Mouse (Mus musculus) embryonic facial prominence, embryonic 13.5 days (tissue): Measurements from ENCODE around the gene Uri1. TPM values are rescaled to one million over a fixed set of nuclear protein-coding genes. Genes with fewer than 3 reads are reported as not detected.

Experiments used
- ATAC-seq: fragments of 200-750 bp; cut with Nextera tagmentation; 2 replicates; pipeline ENCODE4 v1.8.0; 2017; ENCODE audit warnings: low read depth; ENCODE audit not compliant: insufficient number of reproducible peaks, insufficient read depth, low FRiP score, low TSS enrichment
- H3K27ac ChIP-seq: fragments of 300-500 bp; sonication (generic); 2 replicates; pipeline ENCODE4 v1.5.1; 2015; ENCODE audit warnings: moderate library complexity, mild to moderate bottlenecking, inconsistent platforms
- H3K27me3 ChIP-seq: fragments of 300-500 bp; sonication (generic); 2 replicates; pipeline ENCODE4 v1.6.1; 2015; ENCODE audit warnings: mild to moderate bottlenecking, inconsistent platforms
- H3K36me3 ChIP-seq: fragments of 300-500 bp; sonication (generic); 2 replicates; pipeline ENCODE4 v1.6.1; 2015; ENCODE audit warnings: mild to moderate bottlenecking, inconsistent platforms
- H3K4me1 ChIP-seq: fragments of 300-500 bp; sonication (generic); 2 replicates; pipeline ENCODE4 v1.6.1; 2015; ENCODE audit warnings: inconsistent platforms
- H3K4me2 ChIP-seq: fragments of 300-500 bp; sonication (generic); 2 replicates; pipeline ENCODE4 v1.6.1; 2015; ENCODE audit warnings: moderate library complexity, mild to moderate bottlenecking, inconsistent platforms
- H3K4me3 ChIP-seq: fragments of 300-500 bp; sonication (generic); 2 replicates; pipeline ENCODE4 v1.5.1; 2015; ENCODE audit warnings: mild to moderate bottlenecking, inconsistent platforms
- H3K9ac ChIP-seq: fragments of 300-500 bp; sonication (generic); 2 replicates; pipeline ENCODE4 v1.6.1; 2015; ENCODE audit warnings: mild to moderate bottlenecking, inconsistent platforms
- H3K9me3 ChIP-seq: fragments of 300-500 bp; sonication (generic); 2 replicates; pipeline ENCODE4 v1.6.1; 2016; ENCODE audit warnings: inconsistent platforms
- WGBS: fragments of 180-500 bp; shearing (Covaris S2); methylation state at CpG from one replicate; pipeline ENCODE4 v1.1.7; 2015; ENCODE audit warnings: mixed read lengths; 5-methylcytosine and 5-hydroxymethylcytosine counted together
- polyA plus RNA-seq: library from polyadenylated mRNA; unstranded; fragments of >200 nt; fragmentation: Nextera tagmentation; extraction: Ambion mirVana; gene quantifications from 2 replicates; pipeline ENCODE4 v1.2.1, GENCODE M21; 2015

The Uri1 gene
- polyA plus RNA-seq, 1 experiment from 2014 or later = 44.4 TPM

DNA sequence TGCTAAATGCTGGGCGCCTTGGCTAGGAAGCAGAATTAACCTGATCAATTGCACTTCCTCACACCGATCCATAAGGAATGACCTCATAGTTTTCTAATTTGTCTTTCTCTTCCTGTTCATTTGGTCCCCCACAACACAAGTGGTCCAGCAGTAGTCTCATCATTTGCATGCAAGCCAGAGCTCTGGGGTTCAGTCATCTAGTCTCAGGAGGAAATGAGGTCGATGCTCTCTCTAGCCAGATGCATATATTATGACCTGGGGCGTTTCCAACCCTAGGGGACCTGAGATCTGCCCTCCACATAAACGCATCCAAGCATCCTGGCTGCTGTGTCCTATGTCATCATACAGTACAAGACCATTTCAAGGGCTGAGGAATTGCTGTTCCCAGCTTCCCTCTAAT lies 14.2 kb upstream of the Uri1 start:
- no peak overlapping the region for H3K4me2 ChIP-seq
- H3K9me3 ChIP-seq = no peaks in the 10 kb centered on the region
- H3K4me3 ChIP-seq = no peak overlapping the region
- 74% methylated on average over 5 of the region's 5 CpGs for WGBS
- no peaks in the 10 kb centered on the region for H3K27me3 ChIP-seq
- no peak overlapping the region for H3K27ac ChIP-seq
- H3K9ac ChIP-seq = no peak overlapping the region
- H3K36me3 ChIP-seq = no peaks in the 10 kb centered on the region
- H3K4me1 ChIP-seq = no peaks in the 10 kb centered on the region
- ATAC-seq = no peak

DNA sequence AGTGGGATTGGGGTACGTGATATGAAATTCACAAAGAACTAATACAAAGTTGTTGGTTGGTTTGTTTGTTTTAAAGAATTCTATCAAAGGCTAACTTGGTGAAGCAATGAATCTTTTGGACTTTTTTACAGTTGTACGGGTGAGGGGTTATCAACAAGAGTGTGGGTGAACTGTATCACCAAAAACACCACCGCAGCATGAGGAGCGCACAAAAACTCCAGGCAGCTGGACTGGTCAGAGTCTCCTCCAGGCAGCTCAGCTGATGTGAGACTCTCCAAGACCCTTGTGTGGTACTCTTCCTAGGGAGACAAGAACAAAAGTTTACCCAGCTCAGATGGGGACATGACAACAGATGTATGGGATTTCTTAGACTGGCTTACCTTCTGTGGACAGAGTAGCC lies 7.8 kb upstream of the Uri1 start:
- no peak for ATAC-seq
- H3K9ac ChIP-seq = no peak overlapping the region
- 88% methylated on average over 4 of the region's 4 CpGs for WGBS
- H3K4me1 ChIP-seq = no peaks in the 10 kb centered on the region
- no peak overlapping the region for H3K27ac ChIP-seq
- H3K4me3 ChIP-seq = no peak overlapping the region
- no peaks in the 10 kb centered on the region for H3K36me3 ChIP-seq
- no peaks in the 10 kb centered on the region for H3K27me3 ChIP-seq
- 0 out of 2 replicates have a peak, but pooled peaks cover 5% of the 10 kb centered on the region for H3K9me3 ChIP-seq
- no peak overlapping the region for H3K4me2 ChIP-seq

DNA sequence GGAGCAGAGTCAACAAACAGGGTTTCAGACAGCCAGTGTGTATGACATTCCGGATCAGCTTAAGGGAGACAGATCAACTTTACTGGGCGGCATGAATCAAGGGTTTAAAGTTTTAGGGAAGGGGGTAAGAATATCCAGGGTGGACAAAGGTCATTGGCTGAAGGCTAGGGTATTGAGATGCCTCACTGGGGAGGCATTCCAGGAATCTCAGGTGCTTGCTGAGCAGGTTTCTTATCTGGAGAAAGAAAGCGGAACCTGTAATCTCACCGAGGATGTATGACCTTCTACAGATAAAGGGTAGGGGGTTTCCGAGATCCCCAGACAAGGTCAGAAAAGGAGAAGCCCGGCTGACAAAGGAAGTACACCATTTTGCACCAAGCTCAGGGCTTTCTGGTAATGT lies 7.3 kb upstream of the Uri1 start:
- Histone ChIP-seq H3K27ac (no peak overlapping the region), H3K4me1 (no peaks in the 10 kb centered on the region), H3K9me3 (0 out of 2 replicates have a peak, but pooled peaks cover 5% of the 10 kb centered on the region), H3K36me3 (no peaks in the 10 kb centered on the region), H3K27me3 (no peaks in the 10 kb centered on the region), H3K4me2 (no peak overlapping the region), H3K4me3 (no peak overlapping the region), H3K9ac (no peak overlapping the region)
- ATAC-seq = no peak
- 41% methylated on average over 6 of the region's 6 CpGs for WGBS

DNA sequence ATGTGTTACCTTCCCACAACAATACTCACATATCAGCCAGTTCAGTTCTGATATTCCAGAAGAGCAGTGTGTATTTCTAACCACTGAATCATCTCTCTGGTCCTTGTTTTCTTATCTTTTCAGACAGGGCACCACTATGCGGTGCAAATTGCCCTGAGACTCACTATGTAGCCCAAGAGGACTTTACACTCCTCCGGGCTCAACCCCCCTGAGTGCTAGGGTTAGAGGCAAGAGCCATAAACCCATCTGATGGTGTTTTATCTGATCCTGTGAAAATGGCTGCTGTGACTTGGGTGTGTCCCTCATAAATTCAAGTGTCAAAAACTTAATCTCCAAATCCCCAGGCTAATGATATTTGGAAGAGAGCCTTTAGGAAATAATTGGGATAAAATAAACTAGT lies 6.6 kb upstream of the Uri1 start:
- Histone ChIP-seq H3K4me1 (no peaks in the 10 kb centered on the region), H3K9ac (no peak overlapping the region), H3K4me2 (no peak overlapping the region), H3K36me3 (no peaks in the 10 kb centered on the region), H3K27me3 (no peaks in the 10 kb centered on the region), H3K4me3 (no peak overlapping the region), H3K9me3 (0 out of 2 replicates have a peak, but pooled peaks cover 5% of the 10 kb centered on the region), H3K27ac (no peak overlapping the region)
- no peak for ATAC-seq
- WGBS = 67% methylated on average over 2 of the region's 2 CpGs

DNA sequence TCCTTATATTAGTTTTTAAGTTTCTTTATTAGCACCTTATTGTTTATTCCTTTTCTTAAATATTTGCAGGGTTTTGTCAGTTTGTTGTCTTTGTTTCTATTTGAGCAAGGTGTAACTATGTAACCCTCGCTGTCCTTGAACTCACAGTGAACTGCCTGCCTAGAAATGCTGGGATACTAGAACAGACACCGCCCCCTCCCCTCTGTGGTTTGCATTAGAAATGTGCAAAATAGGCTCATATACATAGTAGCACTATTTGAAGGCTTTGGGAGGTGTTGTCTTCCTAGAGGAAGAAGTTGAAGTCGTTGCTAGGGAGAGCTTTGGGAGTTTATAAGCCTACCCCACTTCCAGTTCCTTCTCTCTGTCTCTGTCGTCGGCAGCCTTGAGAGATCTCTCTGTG lies 5.7 kb upstream of the Uri1 start:
- Histone ChIP-seq H3K9ac (no peak overlapping the region), H3K4me2 (no peak overlapping the region), H3K4me1 (no peaks in the 10 kb centered on the region), H3K36me3 (no peaks in the 10 kb centered on the region), H3K27ac (no peak overlapping the region), H3K4me3 (no peak overlapping the region), H3K27me3 (no peaks in the 10 kb centered on the region), H3K9me3 (0 out of 2 replicates have a peak, but pooled peaks cover 5% of the 10 kb centered on the region)
- ATAC-seq = no peak
- 58% methylated on average over 5 of the region's 5 CpGs for WGBS

DNA sequence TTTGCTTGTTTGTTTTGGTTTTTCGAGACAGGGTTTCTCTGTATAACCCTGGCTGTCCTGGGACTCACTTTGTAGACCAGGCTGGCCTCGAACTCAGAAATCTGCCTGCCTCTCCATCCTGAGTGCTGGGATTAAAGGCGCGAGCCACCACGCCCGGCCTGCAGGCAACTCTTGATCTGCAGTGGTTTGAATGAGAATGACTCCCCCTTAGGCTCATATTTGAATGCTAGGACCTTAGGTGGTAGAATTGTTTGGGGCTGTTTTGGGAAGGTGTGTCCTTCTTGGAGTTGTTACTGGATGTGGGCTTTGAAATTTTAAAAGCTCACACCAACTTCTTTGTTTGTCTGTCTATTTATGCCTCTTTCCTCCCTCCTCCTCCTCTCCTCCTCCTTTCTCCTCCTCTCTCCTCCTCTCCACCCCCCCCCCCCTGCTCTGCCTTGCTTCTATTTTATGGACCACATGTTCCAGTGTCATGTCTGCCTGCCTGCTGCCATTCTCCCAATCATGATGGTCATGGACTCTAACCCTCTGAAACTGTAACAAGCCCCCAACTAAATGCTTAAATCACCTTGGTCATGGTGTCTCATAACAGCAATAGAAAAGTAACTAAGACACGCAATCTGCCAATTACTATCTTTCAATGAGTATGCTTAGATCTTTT lies 4.7 kb upstream of the Uri1 start:
- ATAC-seq = no peak
- H3K9me3 ChIP-seq = 0 out of 2 replicates have a peak, but pooled peaks cover 5% of the 10 kb centered on the region
- H3K9ac ChIP-seq = no peak overlapping the region
- H3K27ac ChIP-seq = no peak overlapping the region
- H3K4me1 ChIP-seq = 0 out of 2 replicates have a peak, but pooled peaks cover 1% of the 10 kb centered on the region
- no peaks in the 10 kb centered on the region for H3K36me3 ChIP-seq
- H3K4me3 ChIP-seq = no peak overlapping the region
- H3K4me2 ChIP-seq = no peak overlapping the region
- 84% methylated on average over 7 of the region's 7 CpGs for WGBS
- H3K27me3 ChIP-seq = no peaks in the 10 kb centered on the region

DNA sequence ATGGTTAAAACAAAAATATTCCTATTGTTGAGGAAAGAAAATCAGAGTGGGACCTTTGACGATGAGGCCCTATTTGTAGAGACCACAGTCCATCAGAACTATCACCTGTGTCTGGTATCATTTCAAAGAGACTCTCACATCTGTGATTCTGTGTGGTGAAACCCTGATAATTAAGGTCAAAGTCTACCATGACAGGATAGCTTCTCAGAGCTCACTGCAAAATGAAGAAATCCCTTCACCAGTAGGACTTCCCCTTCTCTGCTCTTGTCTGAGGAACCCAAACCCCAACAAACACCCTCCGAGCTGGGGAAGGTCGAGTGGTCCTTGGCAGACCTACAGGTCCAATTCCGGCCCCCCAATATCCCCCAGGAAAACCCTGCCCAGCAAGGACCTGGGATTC lies 1.5 kb upstream of the Uri1 start:
- no peak for ATAC-seq
- no peaks in the 10 kb centered on the region for H3K36me3 ChIP-seq
- no peak overlapping the region for H3K9ac ChIP-seq
- WGBS = 81% methylated on average over 4 of the region's 4 CpGs
- no peak overlapping the region for H3K4me2 ChIP-seq
- no peak overlapping the region for H3K27ac ChIP-seq
- 0 out of 2 replicates have a peak, but pooled peaks cover 3% of the 10 kb centered on the region for H3K4me1 ChIP-seq
- no peak overlapping the region for H3K4me3 ChIP-seq
- 0 out of 2 replicates have a peak, but pooled peaks cover 5% of the 10 kb centered on the region for H3K9me3 ChIP-seq
- no peaks in the 10 kb centered on the region for H3K27me3 ChIP-seq

DNA sequence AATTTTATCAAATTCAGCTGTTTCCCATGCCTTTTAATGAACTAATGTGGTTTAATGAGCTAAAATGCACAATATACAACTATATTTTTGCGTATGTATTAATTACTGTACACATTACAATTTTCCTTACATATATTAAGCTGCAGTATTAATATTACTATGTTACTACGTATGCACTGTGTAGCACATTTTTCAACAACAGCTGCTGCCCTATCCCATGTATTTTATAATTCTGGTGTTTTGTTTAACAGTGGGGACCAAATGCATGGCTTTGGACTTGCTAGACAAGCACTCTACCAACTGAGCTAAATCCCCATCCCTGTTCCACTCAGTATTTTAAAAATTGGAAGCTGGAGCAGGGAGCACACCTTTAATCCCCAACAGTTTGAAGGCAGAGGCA lies 3.6 kb downstream of the Uri1 start:
- no peaks in the 10 kb centered on the region for H3K9me3 ChIP-seq
- peak overlapping the region; percentile 67 for H3K4me2 ChIP-seq
- peak overlapping the region; percentile 80 for H3K4me3 ChIP-seq
- H3K27me3 ChIP-seq = no peaks in the 10 kb centered on the region
- H3K4me1 ChIP-seq = 0 out of 2 replicates have a peak, but pooled peaks cover 9% of the 10 kb centered on the region
- ATAC-seq = no peak
- H3K9ac ChIP-seq = peak overlapping the region; percentile 90
- no peak overlapping the region for H3K27ac ChIP-seq
- H3K36me3 ChIP-seq = no peaks in the 10 kb centered on the region
- WGBS = 43% methylated on average over 2 of the region's 2 CpGs

DNA sequence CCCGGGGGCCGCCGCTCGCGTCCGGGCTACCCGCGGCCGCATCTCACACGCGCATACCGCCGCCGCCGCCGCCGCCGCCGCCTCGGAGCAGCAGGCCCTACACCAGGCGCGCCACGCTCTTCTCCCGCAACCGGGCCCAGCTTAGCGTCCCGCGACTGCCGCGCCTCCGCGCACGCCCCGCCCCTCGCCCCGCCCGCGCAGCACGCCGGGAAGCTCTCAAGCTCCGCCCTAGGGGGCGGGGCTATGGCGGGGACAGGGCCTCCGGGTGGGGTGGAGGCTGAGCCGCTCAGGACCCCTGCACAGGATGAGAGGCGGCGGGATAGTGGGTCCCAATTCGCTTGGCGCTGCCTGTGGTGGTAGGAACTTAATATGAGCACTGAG lies 4.0 kb downstream of the Uri1 start:
- peak; percentile 95 for ATAC-seq
- H3K27me3 ChIP-seq = no peaks in the 10 kb centered on the region
- no peaks in the 10 kb centered on the region for H3K36me3 ChIP-seq
- WGBS = under 1% methylated on average over 29 of the region's 49 CpGs
- H3K4me2 ChIP-seq = peak overlapping the region; percentile 67
- peak overlapping the region; percentile 90 for H3K27ac ChIP-seq
- no peaks in the 10 kb centered on the region for H3K9me3 ChIP-seq
- H3K4me3 ChIP-seq = peak overlapping the region; percentile 80
- peak overlapping the region; percentile 90 for H3K9ac ChIP-seq
- H3K4me1 ChIP-seq = peaks cover 12% of the 10 kb centered on the region; the same call in 1 of the 2 replicates

DNA sequence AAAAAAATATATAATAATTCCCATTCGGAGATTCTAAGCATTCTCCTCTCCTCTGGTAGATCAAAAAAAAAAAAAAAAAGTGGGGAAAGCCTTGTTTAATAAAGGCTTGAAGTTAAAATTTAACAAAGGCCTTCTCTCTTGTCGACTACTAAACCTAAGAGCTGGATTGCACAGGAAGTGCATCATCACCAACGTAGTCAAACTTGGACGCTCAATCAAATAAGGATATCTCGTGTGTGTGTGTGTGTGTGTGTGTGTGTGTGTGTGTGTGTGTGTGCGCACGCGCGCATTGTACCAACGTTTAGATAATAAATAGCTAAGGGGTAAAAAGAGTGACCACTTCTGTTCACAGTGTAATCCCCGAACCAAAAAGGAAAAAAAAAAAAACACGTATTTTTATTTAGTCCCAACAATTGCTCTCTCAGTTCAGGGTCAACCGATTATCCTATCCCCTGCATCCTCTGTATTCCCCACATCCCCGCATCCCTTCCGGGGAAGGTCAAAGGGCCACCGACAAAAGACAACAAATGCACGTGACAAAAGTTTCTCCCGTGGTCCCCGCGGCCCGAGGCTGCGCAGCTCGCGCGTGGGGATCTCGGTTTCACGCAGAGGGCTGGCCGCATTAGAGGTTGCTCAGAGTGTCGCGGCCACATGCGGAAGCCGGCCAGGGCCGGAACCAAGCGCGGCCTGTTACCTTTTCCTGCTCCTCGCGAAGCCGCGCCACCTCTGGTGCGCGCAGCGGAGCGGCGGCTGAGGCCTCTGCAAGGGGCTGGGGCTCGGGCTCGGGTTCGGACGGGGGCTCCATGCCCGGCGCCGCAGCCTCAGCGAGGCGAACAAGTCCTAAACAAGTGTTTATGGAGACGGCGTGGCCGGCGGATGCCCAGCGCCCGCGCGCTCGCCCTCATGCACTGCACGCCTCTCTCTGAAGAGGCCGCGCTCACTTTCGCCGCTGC lies 4.7 kb downstream of the Uri1 start:
- Histone ChIP-seq H3K27me3 (no peaks in the 10 kb centered on the region), H3K27ac (peak overlapping the region; percentile 90), H3K4me3 (peak overlapping the region; percentile 80), H3K36me3 (no peaks in the 10 kb centered on the region), H3K4me2 (peak overlapping the region; percentile 67), H3K9me3 (no peaks in the 10 kb centered on the region), H3K4me1 (peaks cover 16% of the 10 kb centered on the region; the same call in 1 of the 2 replicates), H3K9ac (peak overlapping the region; percentile 90)
- WGBS = under 1% methylated on average over 67 of the region's 67 CpGs
- ATAC-seq = peak; percentile 77

DNA sequence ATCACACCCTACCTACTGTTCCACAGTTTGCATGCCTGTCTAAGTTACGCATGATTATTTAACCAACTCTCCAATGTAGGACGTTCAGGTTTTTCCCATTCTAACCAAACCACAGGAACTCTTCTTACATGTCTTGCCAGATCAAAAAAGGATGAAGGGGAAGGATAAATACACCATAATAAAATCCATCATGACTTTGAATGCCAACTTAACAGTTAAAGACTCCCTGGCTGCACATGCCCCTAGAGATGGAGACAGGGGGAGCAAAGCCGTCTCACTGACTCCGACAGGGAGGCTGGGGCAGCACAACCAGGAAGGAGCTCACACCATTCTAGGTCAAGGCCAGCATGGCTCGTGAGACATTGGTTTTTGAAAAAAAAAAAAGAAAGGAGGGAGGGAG lies 8.0 kb downstream of the Uri1 start:
- H3K4me2 ChIP-seq = no peak overlapping the region
- 0 out of 2 replicates have a peak, but pooled peaks cover 3% of the 10 kb centered on the region for H3K9me3 ChIP-seq
- H3K27ac ChIP-seq = no peak overlapping the region
- no peaks in the 10 kb centered on the region for H3K36me3 ChIP-seq
- no peak for ATAC-seq
- 47% methylated on average over 5 of the region's 5 CpGs for WGBS
- H3K4me3 ChIP-seq = no peak overlapping the region
- H3K4me1 ChIP-seq = peaks cover 17% of the 10 kb centered on the region
- H3K9ac ChIP-seq = no peak overlapping the region
- no peaks in the 10 kb centered on the region for H3K27me3 ChIP-seq
